Mouse (Mus musculus): ENCODE data around the gene Drd3.

GRCm38 (mm10) chr16:43827492-43827891 lies 73.7 kb downstream of the Drd3 start:
- TF ChIP-seq CTCF (IDR thresholded peaks at IDR 0.05; ENCODE audit: low read depth) (no peak), EP300 (IDR thresholded peaks at IDR 0.05; ENCODE audit: low read depth) (no peak)
